Mouse (Mus musculus): Measurements from ENCODE around the gene Gm49510. TPM values are rescaled to one million over a fixed set of nuclear protein-coding genes. Genes with fewer than 3 reads are reported as not detected.

Gene Gm49510
- polyA plus RNA-seq, 1 experiment from 2014 or later, result 0.32 TPM

DNA sequence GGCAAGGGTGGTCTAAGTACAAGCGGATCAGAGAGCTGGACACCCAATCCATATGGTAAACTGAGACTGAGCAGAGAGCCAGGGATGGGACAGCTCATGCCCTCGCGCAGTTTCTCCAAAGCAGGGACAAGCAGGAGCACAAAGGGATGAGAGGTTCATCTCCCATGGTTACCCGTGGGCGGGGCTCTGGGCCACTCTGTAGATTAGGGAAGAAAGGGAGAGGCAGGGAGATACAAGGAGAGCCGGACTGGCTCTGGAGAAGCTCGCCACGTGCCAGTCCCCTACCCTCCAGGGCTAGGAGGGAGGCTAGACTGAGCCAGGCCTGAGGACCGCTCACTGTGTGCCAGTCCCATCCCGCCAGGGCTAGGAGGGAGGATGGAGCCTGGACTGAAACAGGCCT lies 37.8 kb downstream of the Gm49510 start:
- Histone ChIP-seq H3K4me3 (replicated peaks; ENCODE audit: low read length) (no peak overlapping the region), H3K4me2 (ENCODE audit: low read depth, low read length) (no peak overlapping the region), H3K36me3 (ENCODE audit: control insufficient read depth, insufficient read depth, low read length) (no peaks in the 10 kb centered on the region), H3K9ac (ENCODE audit: low read length) (no peak overlapping the region), H3K27ac (ENCODE audit: low read length) (no peak overlapping the region), H3K4me1 (ENCODE audit: control insufficient read depth, insufficient read depth, low read length) (peaks cover 10% of the 10 kb centered on the region; the same call in 1 of the 2 replicates), H3K9me3 (replicated peaks; ENCODE audit: control insufficient read depth, low read length) (no peaks in the 10 kb centered on the region), H3K27me3 (ENCODE audit: control insufficient read depth, insufficient read depth, low read length) (no peaks in the 10 kb centered on the region)
- ATAC-seq (ENCODE audit: insufficient read depth, low FRiP score), result no peak
- 91% methylated on average over 10 of the region's 10 CpGs for WGBS

DNA sequence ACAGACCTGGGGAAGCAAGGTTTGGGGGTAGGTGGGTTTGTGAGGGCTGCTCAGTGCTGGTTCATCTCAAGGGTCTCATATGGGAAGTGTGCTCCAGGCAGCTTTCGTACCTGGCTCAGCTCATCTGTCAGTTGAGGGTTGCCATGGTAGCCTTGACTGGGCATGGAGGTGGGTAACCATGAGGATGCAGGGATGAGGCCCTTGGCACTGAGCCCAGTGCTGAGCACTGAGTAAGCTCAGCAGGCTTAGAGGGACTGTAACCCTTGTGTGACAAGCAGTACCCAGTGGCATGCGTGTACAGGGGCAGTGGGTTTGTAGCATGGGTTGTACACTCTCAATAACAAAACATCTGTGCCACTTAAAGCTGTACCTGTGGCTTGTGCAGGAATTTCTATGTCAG lies 38.5 kb downstream of the Gm49510 start:
- no peaks in the 10 kb centered on the region for H3K9me3 ChIP-seq (replicated peaks; ENCODE audit: control insufficient read depth, low read length)
- H3K4me3 ChIP-seq (replicated peaks; ENCODE audit: low read length), result no peak overlapping the region
- ATAC-seq (ENCODE audit: insufficient read depth, low FRiP score), result no peak
- no peak overlapping the region for H3K27ac ChIP-seq (ENCODE audit: low read length)
- no peak overlapping the region for H3K9ac ChIP-seq (ENCODE audit: low read length)
- peaks cover 13% of the 10 kb centered on the region; the same call in 1 of the 2 replicates for H3K4me1 ChIP-seq (ENCODE audit: control insufficient read depth, insufficient read depth, low read length)
- no peaks in the 10 kb centered on the region for H3K27me3 ChIP-seq (ENCODE audit: control insufficient read depth, insufficient read depth, low read length)
- no peak overlapping the region for H3K4me2 ChIP-seq (ENCODE audit: low read depth, low read length)
- WGBS, result 78% methylated on average over 2 of the region's 2 CpGs
- no peaks in the 10 kb centered on the region for H3K36me3 ChIP-seq (ENCODE audit: control insufficient read depth, insufficient read depth, low read length)

DNA sequence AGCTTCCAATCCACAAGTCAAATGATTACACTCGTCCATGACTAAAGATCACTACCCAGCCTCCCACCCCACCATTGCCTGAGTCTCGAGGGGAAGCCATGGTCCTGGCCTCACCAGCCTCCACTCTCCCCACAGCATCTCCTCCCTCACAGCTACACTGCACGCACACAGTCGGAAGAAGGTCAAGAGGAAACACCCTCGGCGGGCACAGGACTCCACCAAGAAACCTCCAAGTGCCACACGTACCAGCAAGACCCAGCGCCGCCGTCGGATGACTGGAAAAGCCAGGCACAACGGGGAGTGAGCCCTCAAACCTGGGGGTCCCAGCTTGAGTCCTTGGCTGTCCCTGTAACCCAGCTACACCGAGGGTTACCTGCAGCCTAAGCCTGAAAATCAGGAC lies 40.9 kb downstream of the Gm49510 start:
- no peak for ATAC-seq (ENCODE audit: insufficient read depth, low FRiP score)
- Histone ChIP-seq H3K27ac (ENCODE audit: low read length) (no peak overlapping the region), H3K9me3 (replicated peaks; ENCODE audit: control insufficient read depth, low read length) (no peaks in the 10 kb centered on the region), H3K4me2 (ENCODE audit: low read depth, low read length) (no peak overlapping the region), H3K36me3 (ENCODE audit: control insufficient read depth, insufficient read depth, low read length) (no peaks in the 10 kb centered on the region), H3K9ac (ENCODE audit: low read length) (no peak overlapping the region), H3K4me1 (ENCODE audit: control insufficient read depth, insufficient read depth, low read length) (peaks cover 13% of the 10 kb centered on the region; the same call in 1 of the 2 replicates), H3K27me3 (ENCODE audit: control insufficient read depth, insufficient read depth, low read length) (no peaks in the 10 kb centered on the region), H3K4me3 (replicated peaks; ENCODE audit: low read length) (no peak overlapping the region)
- 85% methylated on average over 13 of the region's 13 CpGs for WGBS

DNA sequence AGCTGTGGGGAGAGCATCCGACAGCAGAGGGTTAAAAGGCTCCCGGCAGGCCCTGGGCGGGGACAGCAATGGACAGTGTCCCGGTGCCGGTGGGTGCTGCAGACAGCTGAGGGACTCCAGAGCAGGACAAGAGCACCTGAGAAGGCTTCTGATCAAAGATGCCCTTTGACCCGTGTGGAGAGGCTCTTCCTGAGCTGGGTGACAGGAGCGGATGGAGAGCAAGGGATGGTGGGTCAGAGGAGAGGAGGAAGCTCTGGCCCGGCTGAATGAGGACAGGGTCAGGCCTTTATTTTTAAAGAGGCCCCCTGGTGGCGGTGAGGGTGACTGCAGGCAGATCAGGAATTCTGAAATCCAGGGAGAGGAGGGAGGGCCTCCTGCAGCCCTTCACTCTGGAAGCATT lies 43.2 kb downstream of the Gm49510 start:
- peak overlapping the region; percentile 74 for H3K9ac ChIP-seq (ENCODE audit: low read length)
- H3K9me3 ChIP-seq (replicated peaks; ENCODE audit: control insufficient read depth, low read length), result no peaks in the 10 kb centered on the region
- peaks cover 11% of the 10 kb centered on the region; the same call in 1 of the 2 replicates for H3K4me1 ChIP-seq (ENCODE audit: control insufficient read depth, insufficient read depth, low read length)
- H3K4me2 ChIP-seq (ENCODE audit: low read depth, low read length), result peak overlapping the region; percentile 60
- WGBS, result 3% methylated on average over 9 of the region's 9 CpGs
- no peaks in the 10 kb centered on the region for H3K36me3 ChIP-seq (ENCODE audit: control insufficient read depth, insufficient read depth, low read length)
- peak overlapping the region; percentile 47 for H3K4me3 ChIP-seq (replicated peaks; ENCODE audit: low read length)
- H3K27ac ChIP-seq (ENCODE audit: low read length), result no peak overlapping the region; the same call in 1 of the 2 replicates
- no peaks in the 10 kb centered on the region for H3K27me3 ChIP-seq (ENCODE audit: control insufficient read depth, insufficient read depth, low read length)
- ATAC-seq (ENCODE audit: insufficient read depth, low FRiP score), result peak; percentile 74

DNA sequence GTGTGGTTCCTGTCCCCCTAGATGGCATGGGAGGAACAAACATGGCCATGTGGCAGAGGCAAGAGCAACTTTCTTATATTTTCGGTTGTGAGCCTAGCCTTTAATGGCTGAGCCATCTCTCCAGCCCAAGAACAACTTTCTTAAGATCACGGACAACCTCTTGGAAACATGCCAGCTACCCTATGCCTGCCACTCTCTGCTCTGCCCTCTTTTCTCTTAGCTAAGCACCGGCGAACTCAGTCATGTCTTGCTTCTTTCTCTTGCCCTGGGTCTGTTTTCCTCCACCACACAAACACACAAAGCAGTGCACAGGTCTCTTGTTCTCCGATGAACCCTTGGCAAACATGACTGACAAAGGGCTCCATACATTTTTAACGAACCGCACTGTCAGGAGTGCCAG lies 46.8 kb downstream of the Gm49510 start:
- no peak overlapping the region for H3K4me3 ChIP-seq (replicated peaks; ENCODE audit: low read length)
- H3K4me2 ChIP-seq (ENCODE audit: low read depth, low read length), result no peak overlapping the region
- no peak overlapping the region for H3K9ac ChIP-seq (ENCODE audit: low read length)
- no peaks in the 10 kb centered on the region for H3K9me3 ChIP-seq (replicated peaks; ENCODE audit: control insufficient read depth, low read length)
- no peaks in the 10 kb centered on the region for H3K36me3 ChIP-seq (ENCODE audit: control insufficient read depth, insufficient read depth, low read length)
- H3K4me1 ChIP-seq (ENCODE audit: control insufficient read depth, insufficient read depth, low read length), result peaks cover 14% of the 10 kb centered on the region; the same call in 1 of the 2 replicates
- WGBS, result 58% methylated on average over 7 of the region's 7 CpGs
- ATAC-seq (ENCODE audit: insufficient read depth, low FRiP score), result no peak
- no peaks in the 10 kb centered on the region for H3K27me3 ChIP-seq (ENCODE audit: control insufficient read depth, insufficient read depth, low read length)
- no peak overlapping the region for H3K27ac ChIP-seq (ENCODE audit: low read length)

DNA sequence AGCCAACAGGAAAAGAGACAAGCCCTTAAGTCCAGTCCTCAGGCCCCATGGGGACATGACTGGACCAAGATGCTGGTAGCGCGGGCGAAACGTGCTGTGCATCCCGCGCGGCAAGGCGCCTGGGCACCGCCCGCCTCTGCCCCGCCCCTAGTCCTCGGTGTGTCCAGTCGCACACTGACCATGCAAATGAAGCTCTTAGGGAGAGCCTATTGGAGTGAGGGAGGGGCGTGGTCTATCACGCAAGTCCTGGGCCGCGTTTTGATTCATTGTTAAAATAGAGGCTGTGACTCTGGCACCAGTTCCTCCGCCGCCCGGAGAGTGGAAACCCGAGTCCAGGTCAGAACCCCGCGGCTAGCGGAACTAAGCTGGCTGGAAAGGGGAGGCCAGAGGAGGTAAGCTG lies 48.2 kb downstream of the Gm49510 start, which contains the start of gene Triobp:
Gene Triobp, plus strand, starts transcription at position 68 of the 400 bp plus-strand sequence.
- Histone ChIP-seq H3K4me3 (replicated peaks; ENCODE audit: low read length) (peak within 1 kb of the TSS; percentile 48), H3K27ac (ENCODE audit: low read length) (peak within 1 kb of the TSS; percentile 25; the same call in 1 of the 2 replicates), H3K9me3 (replicated peaks; ENCODE audit: control insufficient read depth, low read length) (no peaks in the 10 kb centered on the region), H3K36me3 (ENCODE audit: control insufficient read depth, insufficient read depth, low read length) (no peaks in the 10 kb centered on the region), H3K9ac (ENCODE audit: low read length) (peak within 1 kb of the TSS; percentile 59), H3K4me2 (ENCODE audit: low read depth, low read length) (peak within 1 kb of the TSS; percentile 69), H3K4me1 (ENCODE audit: control insufficient read depth, insufficient read depth, low read length) (peaks cover 11% of the 10 kb centered on the region; the same call in 1 of the 2 replicates), H3K27me3 (ENCODE audit: control insufficient read depth, insufficient read depth, low read length) (no peaks in the 10 kb centered on the region)
- peak; percentile 98 for ATAC-seq (ENCODE audit: insufficient read depth, low FRiP score)
- under 1% methylated on average over 24 of the region's 24 CpGs for WGBS

DNA sequence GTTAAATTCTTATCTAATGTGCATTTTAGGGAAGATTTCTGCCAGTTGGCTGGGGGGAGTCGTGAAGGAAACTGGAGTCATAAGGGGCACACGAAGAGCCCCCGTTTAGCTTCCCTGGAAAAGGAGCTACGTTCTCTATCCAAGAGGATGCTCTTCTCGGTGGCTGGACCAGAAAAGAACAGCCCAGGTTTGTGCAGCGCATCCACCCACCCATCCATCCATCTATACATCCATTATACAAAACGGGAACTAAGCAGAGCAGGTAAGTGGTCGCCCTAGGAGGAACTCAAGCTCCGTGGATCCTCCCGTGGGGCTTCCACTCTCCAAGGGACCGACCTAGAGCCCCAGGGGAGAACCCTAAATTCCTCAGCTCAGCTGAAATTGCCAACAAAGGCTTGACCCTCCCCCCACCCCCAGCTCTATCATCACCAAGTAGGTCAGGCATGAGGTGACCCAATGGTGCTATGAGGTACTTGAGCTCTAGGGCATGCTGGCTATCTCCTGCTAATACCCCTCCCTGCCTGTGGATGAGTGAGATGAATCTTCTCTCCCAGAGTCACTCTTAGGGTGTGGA lies 48.8 kb downstream of the Gm49510 start:
- H3K36me3 ChIP-seq (ENCODE audit: control insufficient read depth, insufficient read depth, low read length), result no peaks in the 10 kb centered on the region
- peak overlapping the region; percentile 4; the same call in 1 of the 2 replicates for H3K27ac ChIP-seq (ENCODE audit: low read length)
- peaks cover 11% of the 10 kb centered on the region; the same call in 1 of the 2 replicates for H3K4me1 ChIP-seq (ENCODE audit: control insufficient read depth, insufficient read depth, low read length)
- peak overlapping the region; percentile 69 for H3K4me2 ChIP-seq (ENCODE audit: low read depth, low read length)
- WGBS, result 6% methylated on average over 11 of the region's 11 CpGs
- peak overlapping the region; percentile 48 for H3K4me3 ChIP-seq (replicated peaks; ENCODE audit: low read length)
- no peaks in the 10 kb centered on the region for H3K9me3 ChIP-seq (replicated peaks; ENCODE audit: control insufficient read depth, low read length)
- peak overlapping the region; percentile 59 for H3K9ac ChIP-seq (ENCODE audit: low read length)
- ATAC-seq (ENCODE audit: insufficient read depth, low FRiP score), result no peak
- H3K27me3 ChIP-seq (ENCODE audit: control insufficient read depth, insufficient read depth, low read length), result no peaks in the 10 kb centered on the region

DNA sequence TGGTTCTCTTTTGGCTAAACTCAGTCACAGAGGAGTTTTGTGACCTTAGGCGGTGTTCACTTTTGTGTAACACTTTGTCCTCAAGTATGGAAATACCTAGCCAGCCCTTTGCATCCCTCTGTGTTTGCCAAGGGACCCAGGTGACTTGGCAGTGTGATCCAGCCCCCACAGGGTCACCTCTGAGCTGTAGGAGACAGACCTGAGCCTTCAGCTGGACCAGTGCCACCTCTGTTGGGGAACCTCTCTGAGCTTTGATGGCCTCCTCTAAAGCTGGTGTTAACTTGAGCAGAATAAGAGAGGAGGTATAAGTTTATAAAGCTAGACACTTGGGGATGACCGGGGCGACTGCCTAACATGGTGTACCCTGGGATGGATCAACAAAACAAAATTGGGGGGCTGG lies 49.4 kb downstream of the Gm49510 start:
- WGBS, result 96% methylated on average over 3 of the region's 3 CpGs

DNA sequence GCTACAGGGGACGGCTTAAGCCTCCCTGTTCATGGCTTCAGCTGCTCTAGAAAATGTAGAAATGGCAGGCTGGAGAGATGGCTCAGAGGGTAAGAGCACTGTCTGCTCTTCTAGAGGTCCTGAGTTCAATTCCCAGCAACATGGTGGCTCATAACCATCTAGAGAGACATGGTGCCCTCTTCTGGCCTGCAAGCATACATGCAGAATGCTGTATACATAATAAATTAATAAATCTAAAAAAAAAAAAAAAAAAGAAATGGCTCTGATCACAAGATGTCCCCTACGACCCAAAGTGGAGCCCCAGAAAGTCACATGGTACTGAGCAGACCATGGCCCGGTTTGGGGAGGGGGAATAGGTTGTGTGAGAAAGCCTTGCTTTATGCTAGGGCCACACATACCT lies 56.2 kb downstream of the Gm49510 start:
- no peak for ATAC-seq (ENCODE audit: insufficient read depth, low FRiP score)
- peaks cover 8% of the 10 kb centered on the region; the same call in 1 of the 2 replicates for H3K4me1 ChIP-seq (ENCODE audit: control insufficient read depth, insufficient read depth, low read length)
- no peaks in the 10 kb centered on the region for H3K9me3 ChIP-seq (replicated peaks; ENCODE audit: control insufficient read depth, low read length)
- no peaks in the 10 kb centered on the region for H3K27me3 ChIP-seq (ENCODE audit: control insufficient read depth, insufficient read depth, low read length)
- no peak overlapping the region for H3K27ac ChIP-seq (ENCODE audit: low read length)
- WGBS, result 73% methylated on average over 3 of the region's 3 CpGs
- no peaks in the 10 kb centered on the region for H3K36me3 ChIP-seq (ENCODE audit: control insufficient read depth, insufficient read depth, low read length)
- no peak overlapping the region for H3K4me2 ChIP-seq (ENCODE audit: low read depth, low read length)
- no peak overlapping the region for H3K4me3 ChIP-seq (replicated peaks; ENCODE audit: low read length)
- H3K9ac ChIP-seq (ENCODE audit: low read length), result no peak overlapping the region

More for the DNA sequence above, 49.4 kb downstream of the Gm49510 start:
- Histone ChIP-seq H3K27ac (ENCODE audit: low read length) (no peak overlapping the region), H3K4me3 (replicated peaks; ENCODE audit: low read length) (no peak overlapping the region), H3K4me1 (ENCODE audit: control insufficient read depth, insufficient read depth, low read length) (peaks cover 11% of the 10 kb centered on the region; the same call in 1 of the 2 replicates), H3K9ac (ENCODE audit: low read length) (no peak overlapping the region), H3K4me2 (ENCODE audit: low read depth, low read length) (no peak overlapping the region), H3K9me3 (replicated peaks; ENCODE audit: control insufficient read depth, low read length) (no peaks in the 10 kb centered on the region), H3K36me3 (ENCODE audit: control insufficient read depth, insufficient read depth, low read length) (no peaks in the 10 kb centered on the region), H3K27me3 (ENCODE audit: control insufficient read depth, insufficient read depth, low read length) (no peaks in the 10 kb centered on the region)
- no peak for ATAC-seq (ENCODE audit: insufficient read depth, low FRiP score)
